Mouse (Mus musculus) heart, embryonic 12.5 days (tissue): ENCODE results near the gene Phlda3. TPM values are rescaled to one million over a fixed set of nuclear protein-coding genes. Genes with fewer than 3 reads are reported as not detected.

Experiments
- ATAC-seq: fragments of 200-750 bp; cut with Nextera tagmentation; 2 replicates; pipeline ENCODE4 v1.8.0; 2017; ENCODE audit warnings: moderate TSS enrichment, moderate library complexity; ENCODE audit not compliant: insufficient number of reproducible peaks, low FRiP score
- H3K27ac ChIP-seq: fragments of 300-500 bp; sonication (generic); 2 replicates; pipeline ENCODE4 v1.5.1; 2016; ENCODE audit warnings: mild to moderate bottlenecking, moderate library complexity; ENCODE audit not compliant: poor library complexity, severe bottlenecking
- H3K27me3 ChIP-seq: fragments of 300-500 bp; sonication (generic); replicated peaks from 2 replicates; pipeline ENCODE4 v1.6.1; 2016; ENCODE audit warnings: mild to moderate bottlenecking, moderate library complexity
- H3K36me3 ChIP-seq: fragments of 300-500 bp; sonication (generic); 2 replicates; pipeline ENCODE4 v1.6.1; 2016; ENCODE audit warnings: mild to moderate bottlenecking, moderate library complexity
- H3K4me1 ChIP-seq: fragments of 300-500 bp; sonication (generic); replicated peaks from 2 replicates; pipeline ENCODE4 v1.6.1; 2016; ENCODE audit warnings: mild to moderate bottlenecking
- H3K4me2 ChIP-seq: fragments of 300-500 bp; sonication (generic); 2 replicates; pipeline ENCODE4 v1.6.1; 2016; ENCODE audit warnings: mild to moderate bottlenecking, moderate library complexity
- H3K4me3 ChIP-seq: fragments of 300-500 bp; sonication (generic); 2 replicates; pipeline ENCODE4 v1.5.1; 2016; ENCODE audit warnings: mild to moderate bottlenecking
- H3K9ac ChIP-seq: fragments of 300-500 bp; sonication (generic); 2 replicates; pipeline ENCODE4 v1.6.1; 2016; ENCODE audit warnings: mild to moderate bottlenecking, moderate library complexity
- H3K9me3 ChIP-seq: fragments of 300-500 bp; sonication (generic); replicated peaks from 2 replicates; pipeline ENCODE4 v1.6.1; 2016; ENCODE audit warnings: mild to moderate bottlenecking, moderate library complexity
- WGBS: fragments of 180-500 bp; shearing (Covaris S2); methylation state at CpG from one replicate; pipeline ENCODE4 v1.1.7; 2016; 5-methylcytosine and 5-hydroxymethylcytosine counted together
- polyA plus RNA-seq: library from polyadenylated mRNA; unstranded; fragments of >200 nt; fragmentation: Nextera tagmentation; extraction: Ambion mirVana; gene quantifications from 2 replicates; pipeline ENCODE4 v1.2.1, GENCODE M21; 2016

Phlda3 gene
- 73.0 and 74.1 TPM in 2 replicates for polyA plus RNA-seq

DNA sequence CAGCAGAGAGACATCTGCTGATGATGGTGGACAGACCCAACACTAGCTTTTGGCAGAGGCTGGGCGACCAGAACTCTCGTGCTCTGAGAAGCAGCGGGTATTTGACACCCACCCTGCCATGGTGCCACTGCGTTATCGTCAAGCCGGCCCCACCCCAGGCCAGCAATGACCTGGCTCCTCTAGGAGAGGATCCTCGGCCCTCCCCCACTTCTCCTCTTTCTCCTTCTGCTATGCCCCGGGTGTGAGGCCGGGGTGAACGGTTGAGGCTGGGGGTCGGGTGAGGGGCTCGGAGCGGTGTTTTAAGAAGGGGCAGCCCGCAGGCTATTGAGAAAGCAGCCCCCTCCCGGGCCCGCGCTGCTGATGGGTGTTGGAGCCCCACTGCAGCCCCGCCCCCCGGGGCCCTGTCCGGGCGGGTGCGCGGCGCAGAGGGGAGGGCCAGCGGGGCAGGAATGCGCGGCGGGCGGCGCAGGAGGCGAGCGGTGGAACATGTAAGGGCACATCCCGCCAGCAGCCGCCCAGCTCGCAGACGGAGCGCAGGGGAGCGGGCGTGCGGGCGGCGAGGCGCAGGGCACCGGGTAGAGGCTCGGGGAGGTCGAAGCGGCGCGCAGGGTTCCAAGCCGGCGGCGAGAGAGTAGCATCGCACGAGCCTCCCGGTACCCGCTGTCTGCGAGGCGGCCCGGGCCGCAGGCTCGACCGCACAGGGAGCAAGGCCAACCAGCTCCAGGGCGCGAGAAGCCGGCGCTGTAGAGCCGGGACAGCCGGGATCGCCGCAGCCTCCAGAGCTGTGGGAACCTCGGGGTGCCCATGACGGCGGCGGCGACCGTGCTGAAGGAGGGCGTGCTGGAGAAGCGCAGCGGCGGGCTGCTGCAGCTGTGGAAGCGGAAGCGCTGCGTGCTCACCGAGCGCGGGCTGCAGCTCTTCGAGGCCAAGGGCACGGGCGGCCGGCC, at the start of gene Phlda3:
Phlda3 (plus strand) TSS at position 475 of the 947 bp plus-strand sequence.
- H3K4me2 ChIP-seq, result peak within 1 kb of the TSS; percentile 92
- under 1% methylated on average over 90 of the region's 90 CpGs for WGBS
- peak within 1 kb of the TSS; percentile 97 for H3K9ac ChIP-seq
- peaks cover 18% of the 10 kb centered on the region for H3K36me3 ChIP-seq
- peaks cover 63% of the 10 kb centered on the region for H3K4me1 ChIP-seq
- H3K27ac ChIP-seq, result peak within 1 kb of the TSS; percentile 96
- no peaks in the 10 kb centered on the region for H3K9me3 ChIP-seq
- peak; percentile 88 for ATAC-seq
- no peaks in the 10 kb centered on the region for H3K27me3 ChIP-seq
- H3K4me3 ChIP-seq, result peak within 1 kb of the TSS; percentile 79

DNA sequence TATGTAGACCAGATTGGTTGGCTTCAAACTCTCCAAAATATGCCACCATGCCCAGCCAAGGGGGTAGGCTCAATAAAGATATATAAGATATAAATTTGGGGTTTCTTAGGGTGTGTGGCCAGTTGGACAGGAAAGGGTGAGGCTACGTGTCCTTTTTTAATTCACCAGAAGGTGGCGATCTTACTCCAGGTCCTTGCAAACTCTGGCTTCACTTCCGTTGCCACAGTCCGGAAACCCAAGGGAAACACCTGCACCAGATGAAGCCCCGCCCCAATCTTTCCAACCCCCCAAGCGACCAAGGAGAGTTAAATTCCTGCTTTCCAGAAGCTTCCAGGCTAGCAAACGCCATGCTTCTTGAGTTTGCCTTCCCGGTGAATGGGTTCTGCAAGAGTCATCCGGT, 46.4 kb upstream of the Phlda3 start:
- Histone ChIP-seq H3K36me3 (no peaks in the 10 kb centered on the region), H3K9me3 (0 out of 2 replicates have a peak, but pooled peaks cover 3% of the 10 kb centered on the region), H3K4me3 (no peak overlapping the region), H3K4me1 (peaks cover 35% of the 10 kb centered on the region), H3K27ac (no peak overlapping the region; the same call in 1 of the 2 replicates), H3K9ac (0 out of 2 replicates have a peak overlapping the region, but pooled peaks have one; percentile 3), H3K4me2 (0 out of 2 replicates have a peak overlapping the region, but pooled peaks have one; percentile 18), H3K27me3 (no peaks in the 10 kb centered on the region)
- WGBS, result 20% methylated on average over 9 of the region's 9 CpGs
- ATAC-seq, result peak; percentile 27; the same call in 1 of the 2 replicates

DNA sequence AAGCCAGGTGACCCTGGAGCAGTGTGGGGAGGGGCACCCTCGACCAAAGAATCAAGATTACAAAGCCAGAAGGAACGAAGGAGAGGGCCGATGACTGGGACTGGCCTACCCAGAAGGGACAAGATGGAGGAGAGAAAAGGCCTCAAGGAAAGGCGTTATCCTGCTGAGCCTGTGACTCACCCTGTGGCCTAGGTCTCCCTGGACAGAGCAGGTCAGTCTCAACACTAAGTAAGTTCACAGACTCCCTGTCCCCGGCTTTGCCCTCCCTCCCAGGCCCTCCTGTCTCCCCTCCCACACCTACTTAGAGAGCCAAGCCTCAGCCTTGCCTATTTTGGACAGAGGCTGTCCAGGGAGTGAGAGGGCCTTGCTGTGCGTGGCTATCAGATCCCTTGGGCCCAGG, 45.9 kb upstream of the Phlda3 start, which contains the start of gene Csrp1:
Csrp1 (plus strand) TSS at position 79 of the 400 bp plus-strand sequence.
- H3K4me2 ChIP-seq, result 0 out of 2 replicates have a peak within 1 kb of the TSS, but pooled peaks have one; percentile 18
- H3K27ac ChIP-seq, result peak within 1 kb of the TSS; percentile 12
- ATAC-seq, result peak; percentile 22; the same call in 1 of the 2 replicates
- peaks cover 30% of the 10 kb centered on the region for H3K4me1 ChIP-seq
- H3K27me3 ChIP-seq, result no peaks in the 10 kb centered on the region
- no peaks in the 10 kb centered on the region for H3K36me3 ChIP-seq
- WGBS, result 43% methylated on average over 6 of the region's 6 CpGs
- peak within 1 kb of the TSS; percentile 3; the same call in 1 of the 2 replicates for H3K9ac ChIP-seq
- 0 out of 2 replicates have a peak, but pooled peaks cover 3% of the 10 kb centered on the region for H3K9me3 ChIP-seq
- H3K4me3 ChIP-seq, result no peak within 1 kb of the TSS

DNA sequence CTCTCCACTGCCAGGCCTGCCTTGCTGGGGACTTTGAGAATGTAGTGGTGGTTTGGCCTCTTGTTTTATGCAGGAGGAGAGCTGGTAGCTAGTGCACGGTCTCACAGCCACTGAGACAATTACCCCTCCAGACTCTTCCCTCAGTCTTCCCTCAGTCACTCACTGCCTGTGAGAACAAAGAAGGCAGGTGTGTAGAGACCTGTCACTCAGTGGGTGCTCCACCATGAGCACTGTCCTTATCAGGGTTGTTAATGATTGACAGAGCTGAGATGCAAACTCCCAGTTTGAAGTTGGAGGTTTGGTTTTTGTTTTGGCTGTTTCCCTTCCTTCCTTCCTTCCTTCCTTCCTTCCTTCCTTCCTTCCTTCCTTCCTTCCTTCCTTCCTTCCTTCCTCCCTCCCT, 42.9 kb upstream of the Phlda3 start:
- Histone ChIP-seq H3K4me2 (no peak overlapping the region), H3K9me3 (0 out of 2 replicates have a peak, but pooled peaks cover 3% of the 10 kb centered on the region), H3K36me3 (no peaks in the 10 kb centered on the region), H3K9ac (no peak overlapping the region), H3K27ac (no peak overlapping the region), H3K4me3 (no peak overlapping the region), H3K27me3 (no peaks in the 10 kb centered on the region), H3K4me1 (peaks cover 28% of the 10 kb centered on the region)
- WGBS, result 65% methylated on average over 1 of the region's 1 CpGs
- ATAC-seq, result no peak

DNA sequence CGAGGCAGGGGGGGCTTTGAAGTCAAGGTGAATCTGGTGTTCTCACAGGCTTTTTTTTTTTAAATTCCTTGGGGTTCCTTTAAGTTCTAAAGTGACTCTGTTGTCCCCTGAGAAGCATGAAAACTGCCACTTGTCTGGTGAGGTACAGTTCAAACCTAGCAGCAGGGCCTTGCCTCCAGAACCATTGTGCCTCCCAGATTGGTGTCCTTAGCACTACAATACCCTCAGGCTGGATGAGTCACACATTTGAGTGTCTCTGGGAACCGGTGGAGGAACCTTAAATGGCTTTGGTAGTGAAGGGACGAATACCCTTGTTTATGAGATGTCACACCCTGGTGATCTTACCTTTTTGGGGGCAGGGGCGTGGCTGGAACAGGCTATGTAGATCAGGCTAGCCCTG, 41.8 kb upstream of the Phlda3 start:
- 0 out of 2 replicates have a peak, but pooled peaks cover 3% of the 10 kb centered on the region for H3K9me3 ChIP-seq
- 54% methylated on average over 4 of the region's 4 CpGs for WGBS
- no peaks in the 10 kb centered on the region for H3K27me3 ChIP-seq
- H3K27ac ChIP-seq, result no peak overlapping the region
- no peak for ATAC-seq
- H3K36me3 ChIP-seq, result no peaks in the 10 kb centered on the region
- no peak overlapping the region for H3K4me2 ChIP-seq
- H3K4me3 ChIP-seq, result no peak overlapping the region
- no peak overlapping the region for H3K9ac ChIP-seq
- H3K4me1 ChIP-seq, result peaks cover 35% of the 10 kb centered on the region

DNA sequence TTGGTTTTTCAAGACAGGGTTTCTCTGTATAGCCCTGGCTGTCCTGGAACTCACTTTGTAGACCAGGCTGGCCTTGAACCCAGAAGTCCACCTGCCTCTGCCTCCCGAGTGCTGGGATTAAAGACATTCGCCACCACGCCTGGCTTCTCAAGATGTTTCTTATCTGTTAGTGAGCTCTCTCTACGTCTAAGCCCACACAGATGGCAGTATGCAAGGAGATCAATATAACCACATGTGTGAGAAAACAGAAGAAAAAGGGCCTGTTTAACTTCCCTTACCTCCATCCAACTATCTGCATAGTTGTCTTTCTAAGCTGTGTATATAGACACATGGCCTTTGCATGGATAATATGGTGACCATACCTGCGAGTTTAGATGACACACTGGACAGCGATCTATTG, 40.6 kb upstream of the Phlda3 start:
- Histone ChIP-seq H3K27me3 (no peaks in the 10 kb centered on the region), H3K4me3 (no peak overlapping the region), H3K9ac (no peak overlapping the region), H3K27ac (no peak overlapping the region), H3K4me2 (no peak overlapping the region), H3K4me1 (peaks cover 36% of the 10 kb centered on the region), H3K9me3 (0 out of 2 replicates have a peak, but pooled peaks cover 3% of the 10 kb centered on the region), H3K36me3 (no peaks in the 10 kb centered on the region)
- ATAC-seq, result no peak
- 86% methylated on average over 6 of the region's 6 CpGs for WGBS

DNA sequence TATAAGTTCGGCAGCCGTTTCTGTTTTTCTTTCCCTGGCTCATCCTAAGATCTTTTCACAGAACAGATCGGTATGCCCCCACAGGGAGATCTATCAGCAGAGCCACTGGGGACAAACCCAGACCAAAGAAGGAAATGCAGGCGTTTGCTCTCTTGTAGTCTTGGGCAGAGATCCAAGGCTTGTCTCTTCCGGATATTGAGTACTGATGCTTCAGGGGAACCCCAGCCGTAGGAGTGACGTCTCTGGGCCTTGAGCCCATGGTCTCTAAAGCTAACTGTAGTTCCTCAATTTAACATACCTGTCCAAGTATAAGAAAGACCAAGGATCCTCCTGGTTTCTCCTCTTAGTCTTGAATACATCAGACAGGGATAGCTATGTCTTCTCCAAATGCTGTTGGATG, 40.0 kb upstream of the Phlda3 start:
- WGBS, result 49% methylated on average over 7 of the region's 7 CpGs
- no peak overlapping the region for H3K4me3 ChIP-seq
- H3K4me1 ChIP-seq, result peaks cover 38% of the 10 kb centered on the region
- H3K27ac ChIP-seq, result no peak overlapping the region
- H3K9me3 ChIP-seq, result 0 out of 2 replicates have a peak, but pooled peaks cover 3% of the 10 kb centered on the region
- H3K4me2 ChIP-seq, result no peak overlapping the region
- no peaks in the 10 kb centered on the region for H3K27me3 ChIP-seq
- no peak overlapping the region for H3K9ac ChIP-seq
- ATAC-seq, result no peak
- no peaks in the 10 kb centered on the region for H3K36me3 ChIP-seq

DNA sequence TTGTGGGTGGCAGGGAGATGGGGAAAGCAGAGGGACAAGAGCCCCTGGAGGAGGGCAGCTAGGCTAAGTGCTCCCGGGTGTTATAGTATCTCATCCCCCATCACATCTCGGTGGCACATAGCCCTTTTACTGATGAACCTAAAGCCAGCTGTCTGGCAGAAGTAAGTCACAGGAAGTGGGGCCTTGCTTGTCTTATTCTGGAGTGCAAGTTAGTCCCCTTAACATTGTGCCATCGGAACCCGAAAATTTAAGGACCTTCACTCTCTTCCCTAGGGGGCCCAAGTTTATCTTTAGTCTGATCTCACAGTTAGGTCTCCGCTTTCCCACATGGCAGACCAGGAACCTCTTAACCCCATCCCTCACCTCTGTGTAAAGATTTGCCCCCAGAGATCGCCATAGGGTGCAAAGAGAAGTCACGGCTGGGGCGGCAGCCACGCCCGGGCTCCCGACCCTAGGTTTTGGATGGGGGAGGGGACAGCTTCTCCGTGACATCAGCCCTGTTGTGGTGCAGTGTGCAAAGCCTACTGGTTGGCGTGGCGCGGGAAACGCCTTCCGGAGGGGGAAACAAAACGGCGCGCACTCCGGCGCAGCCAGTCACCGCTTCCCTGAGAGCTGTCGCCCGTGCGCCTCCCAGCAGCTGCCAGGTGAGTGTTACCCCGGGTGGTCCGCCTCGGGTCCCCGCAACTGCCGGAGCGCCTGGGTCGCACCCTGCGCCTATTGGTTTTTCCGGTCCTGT, 37.1 kb upstream of the Phlda3 start:
- peak; percentile 82 for ATAC-seq
- no peaks in the 10 kb centered on the region for H3K36me3 ChIP-seq
- peaks cover 58% of the 10 kb centered on the region for H3K4me1 ChIP-seq
- peak overlapping the region; percentile 92 for H3K9ac ChIP-seq
- H3K27me3 ChIP-seq, result no peaks in the 10 kb centered on the region
- H3K9me3 ChIP-seq, result no peaks in the 10 kb centered on the region
- H3K4me3 ChIP-seq, result peak overlapping the region; percentile 65
- H3K4me2 ChIP-seq, result peak overlapping the region; percentile 75
- peak overlapping the region; percentile 96 for H3K27ac ChIP-seq
- WGBS, result under 1% methylated on average over 33 of the region's 35 CpGs

DNA sequence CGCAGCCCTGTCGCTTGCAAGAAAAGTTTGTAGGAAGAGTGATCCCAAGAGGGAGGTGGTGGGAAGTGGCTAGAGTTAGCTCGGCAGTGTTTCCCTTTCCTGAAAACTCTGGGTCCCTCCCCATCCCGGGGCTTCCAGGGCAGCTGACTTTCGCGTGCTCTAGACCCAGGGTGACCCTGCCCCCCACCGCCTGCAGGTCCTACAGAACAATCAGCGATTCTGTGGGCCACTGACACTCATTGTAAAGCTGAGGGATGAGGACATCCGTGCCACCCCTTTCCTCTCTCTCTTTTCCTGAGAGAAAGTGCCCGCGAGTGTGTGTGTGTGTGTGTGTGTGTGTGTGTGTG, 36.6 kb upstream of the Phlda3 start:
- Histone ChIP-seq H3K9me3 (no peaks in the 10 kb centered on the region), H3K4me3 (peak overlapping the region; percentile 65), H3K4me2 (peak overlapping the region; percentile 75), H3K36me3 (no peaks in the 10 kb centered on the region), H3K4me1 (peaks cover 62% of the 10 kb centered on the region), H3K27ac (peak overlapping the region; percentile 96), H3K27me3 (no peaks in the 10 kb centered on the region), H3K9ac (peak overlapping the region; percentile 92)
- WGBS, result under 1% methylated on average over 11 of the region's 11 CpGs
- peak; percentile 36 for ATAC-seq

DNA sequence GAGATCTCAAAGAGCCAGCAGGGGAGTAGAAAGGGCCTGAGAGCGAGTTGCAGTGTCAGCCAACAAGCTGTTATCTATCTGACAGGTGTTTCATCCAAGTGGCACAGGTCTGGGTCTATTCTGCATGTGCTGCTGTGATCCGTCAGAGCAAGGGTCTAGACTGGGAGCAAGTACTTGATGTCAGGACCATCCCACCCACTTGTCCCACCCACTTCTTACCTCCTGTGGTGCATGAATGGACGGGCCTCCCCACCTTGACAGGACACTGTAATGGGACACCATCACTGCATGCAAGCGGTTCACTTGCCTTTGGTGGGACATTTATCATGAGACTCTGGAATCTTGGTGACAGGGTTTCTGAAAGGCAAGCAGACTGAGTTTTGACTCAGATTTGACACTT, 36.1 kb upstream of the Phlda3 start:
- peaks cover 67% of the 10 kb centered on the region for H3K4me1 ChIP-seq
- H3K27ac ChIP-seq, result peak overlapping the region; percentile 96
- H3K9ac ChIP-seq, result peak overlapping the region; percentile 92
- H3K27me3 ChIP-seq, result no peaks in the 10 kb centered on the region
- H3K9me3 ChIP-seq, result no peaks in the 10 kb centered on the region
- ATAC-seq, result 0 out of 2 replicates have a peak, but pooled peaks have one; percentile 8
- 9% methylated on average over 4 of the region's 4 CpGs for WGBS
- H3K36me3 ChIP-seq, result no peaks in the 10 kb centered on the region
- peak overlapping the region; percentile 65 for H3K4me3 ChIP-seq
- H3K4me2 ChIP-seq, result peak overlapping the region; percentile 75
